Mouse (Mus musculus): ENCODE measurements around the gene Ncmap.

DNA sequence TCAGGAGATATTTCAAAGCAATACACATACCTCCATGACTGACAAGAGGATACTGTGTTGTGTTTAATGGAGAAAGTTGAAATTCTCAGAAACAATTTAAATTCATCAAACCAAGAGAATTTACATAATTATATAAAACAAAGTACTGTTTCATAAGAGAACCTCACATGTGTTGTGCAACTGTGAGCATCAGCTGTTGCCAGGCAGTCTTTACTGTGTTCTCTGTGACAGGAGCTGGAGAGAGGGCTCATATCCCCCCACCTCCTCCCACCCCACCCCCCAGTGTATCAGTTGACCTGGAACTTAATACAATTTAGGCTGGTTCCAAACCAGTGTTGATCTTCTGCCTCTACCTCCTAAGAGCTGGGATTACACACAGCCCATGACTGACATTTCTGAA lies 72.0 kb downstream of the Ncmap start:
- TF ChIP-seq CTCF (conservative IDR thresholded peaks at IDR 0.05 in 1 of 2, IDR thresholded peaks at IDR 0.05 in 1 of 2; ENCODE audit: low read depth in 2 of 2, low read length in 2 of 2) (no peak), MXI1 (IDR thresholded peaks at IDR 0.05; ENCODE audit: low read depth, low read length) (no peak), ZNF384 (IDR thresholded peaks at IDR 0.05; ENCODE audit: low read depth, low read length) (no peak), E2F4 (IDR thresholded peaks at IDR 0.05; ENCODE audit: insufficient replicate concordance, low read depth, low read length) (no peak), CHD2 (IDR thresholded peaks at IDR 0.05; ENCODE audit: low read length) (no peak), RCOR1 (conservative IDR thresholded peaks at IDR 0.05; ENCODE audit: low read depth, low read length) (no peak), POLR2A (IDR thresholded peaks at IDR 0.05; ENCODE audit: low read depth, low read length) (no peak), USF1 (IDR thresholded peaks at IDR 0.05; ENCODE audit: low read depth, low read length) (no peak), USF2 (conservative IDR thresholded peaks at IDR 0.05; ENCODE audit: low read depth, low read length) (no peak), RAD21 (IDR thresholded peaks at IDR 0.05; ENCODE audit: low read depth, low read length) (no peak)

Data from CH12.LX (cell line).